Comparison of ENCODE assay signal across 8 mouse cellular contexts in the genomic region with DNA sequence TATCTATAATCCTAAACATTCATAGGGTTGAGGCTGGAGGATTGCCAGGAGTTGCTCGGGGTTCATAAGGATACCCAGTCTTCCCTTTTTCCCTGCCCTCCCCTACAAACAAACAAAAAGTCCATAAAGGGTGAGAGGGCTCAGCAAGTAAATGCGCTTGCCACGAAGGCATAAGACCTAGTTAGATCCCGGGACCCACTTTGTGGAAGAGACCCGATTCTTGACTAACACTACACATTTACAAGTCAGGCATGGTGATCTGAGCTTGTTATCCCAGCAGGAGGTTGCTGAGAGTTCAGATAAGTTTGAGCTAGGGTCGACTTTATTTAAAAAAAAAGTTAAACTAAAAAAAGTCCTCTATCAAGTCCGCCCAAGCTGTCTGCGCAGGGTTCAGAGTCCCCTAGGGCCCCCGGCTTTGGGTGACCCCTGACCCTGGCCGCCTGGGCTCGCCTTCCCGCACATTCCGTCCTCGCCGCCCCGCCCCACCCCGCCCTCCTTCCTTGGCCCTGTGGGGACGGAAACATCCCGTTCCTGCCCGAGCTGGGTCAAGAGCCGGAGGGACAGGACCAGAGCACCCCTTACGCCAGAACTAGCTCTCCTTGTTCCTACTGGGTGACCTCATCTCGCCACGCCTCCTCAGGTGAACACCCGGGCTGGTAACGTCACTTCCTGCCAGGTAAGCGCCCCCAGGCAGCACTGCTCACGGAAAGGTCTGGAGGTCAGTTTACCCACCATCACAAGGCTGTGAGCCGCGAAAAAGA. TPM values are rescaled to one million over a fixed set of nuclear protein-coding genes. Genes with fewer than 3 reads are reported as not detected.
DNase-seq lines count a peak whose midpoint lies in the region; ATAC-seq and TF ChIP-seq lines count a peak whose summit lies in the region.

No protein-coding gene starts in this region.

- in situ Hi-C loops in CH12.LX (cut with MboI; ENCODE audit: low pct_ligation_motif_present, low pct_unique_long_range_greater_than_20kb, low sequenced_read_pairs) = no loop called here

- H3K4me2 ChIP-seq in CH12.LX (ENCODE audit: insufficient read depth, low read depth, poor library complexity, severe bottlenecking) = peak overlapping the region; percentile 74
- peak overlapping the region; percentile 94 for H3K4me2 ChIP-seq in lung, postnatal 0 days (replicated peaks; ENCODE audit: low read depth, low read length)

- no peak for TF ChIP-seq EP300 in CH12.LX (IDR thresholded peaks at IDR 0.05; ENCODE audit: low read length)
- TF ChIP-seq EP300 in lung, postnatal 0 days (IDR thresholded peaks at IDR 0.05) = peak; percentile 99

- dilution Hi-C loops in CH12.LX (cut with MboI; ENCODE audit: extremely low pct_ligation_motif_present, extremely low pct_unique_long_range_greater_than_20kb, low sequenced_read_pairs) = no loop called here

- no peaks in the 10 kb centered on the region for H3K9me3 ChIP-seq in CH12.LX (replicated peaks; ENCODE audit: low read length)
- H3K9me3 ChIP-seq in lung, postnatal 0 days (ENCODE audit: low read length) = no peaks in the 10 kb centered on the region

- peaks cover 4 to 56% of the 10 kb centered on the region in 2 experiments for H3K4me1 ChIP-seq in CH12.LX (ENCODE audit: control insufficient read depth in 1 of 2, insufficient read depth in 2 of 2)
- H3K4me1 ChIP-seq in bone marrow macrophage, adult 2 months (ENCODE audit: control insufficient read depth, insufficient read depth, low read length) = peaks cover 16% of the 10 kb centered on the region
- peaks cover 14% of the 10 kb centered on the region; the same call in 1 of the 2 replicates for H3K4me1 ChIP-seq in kidney, adult 2 months (ENCODE audit: control insufficient read depth, insufficient read depth, low read length)
- peaks cover 13% of the 10 kb centered on the region; the same call in 1 of the 2 replicates for H3K4me1 ChIP-seq in lung, postnatal 0 days (ENCODE audit: insufficient read depth, low read depth, low read length)
- H3K4me1 ChIP-seq in small intestine, adult 2 months (ENCODE audit: control insufficient read depth, insufficient read depth, insufficient read length, low read length) = peaks cover 9% of the 10 kb centered on the region; the same call in 1 of the 2 replicates

- no peak for DNase-seq in CH12.LX (ENCODE audit: extremely low read depth)
- DNase-seq in heart, adult 18-20 months = peak; percentile 92 to 95
- DNase-seq in kidney, adult 2 months = peak; percentile 97
- peak; percentile 98 for DNase-seq in lung, postnatal 0 days (ENCODE audit: low spot score)
- no peak for DNase-seq in layer of hippocampus, adult 9-11 months
- DNase-seq in right cerebral cortex, postnatal 10 days (ENCODE audit: low spot score in 2 of 2) = no peak

- peak overlapping the region; percentile 21 to 57 (median 26) for H3K4me3 ChIP-seq in CH12.LX (replicated peaks in 1 of 3; ENCODE audit: low read depth in 2 of 3, low read length in 2 of 3, poor library complexity in 1 of 3)
- H3K4me3 ChIP-seq in bone marrow macrophage, adult 2 months (ENCODE audit: insufficient read depth, low read length) = peak overlapping the region; percentile 67
- H3K4me3 ChIP-seq in kidney, adult 2 months (ENCODE audit: insufficient read depth, low read depth, low read length) = peak overlapping the region; percentile 28
- H3K4me3 ChIP-seq in lung, postnatal 0 days (ENCODE audit: low read depth, low read length) = peak overlapping the region; percentile 87
- peak overlapping the region; percentile 52 for H3K4me3 ChIP-seq in small intestine, adult 2 months (ENCODE audit: low read depth, low read length)

- ATAC-seq in lung, postnatal 0 days = peak; percentile 33

- peaks cover 9 to 17% of the 10 kb centered on the region in 2 experiments for H3K36me3 ChIP-seq in CH12.LX (replicated peaks in 1 of 2; ENCODE audit: control insufficient read depth in 1 of 2, insufficient read depth in 1 of 2, low read length in 1 of 2)
- peaks cover 8% of the 10 kb centered on the region for H3K36me3 ChIP-seq in kidney, adult 2 months (ENCODE audit: control insufficient read depth, insufficient read depth, low read length)
- H3K36me3 ChIP-seq in lung, postnatal 0 days (ENCODE audit: insufficient read depth, low read length) = peaks cover 7% of the 10 kb centered on the region; the same call in 1 of the 2 replicates
- H3K36me3 ChIP-seq in small intestine, adult 2 months (ENCODE audit: control insufficient read depth, insufficient read depth, low read length) = peaks cover 18% of the 10 kb centered on the region

- peak overlapping the region; percentile 59 for H3K9ac ChIP-seq in CH12.LX (ENCODE audit: insufficient read depth, low read depth)
- H3K9ac ChIP-seq in lung, postnatal 0 days (replicated peaks; ENCODE audit: low read depth) = peak overlapping the region; percentile 98

- peak; percentile 10; the same call in 1 of the 2 replicates for TF ChIP-seq POLR2A in CH12.LX (IDR thresholded peaks at IDR 0.05; ENCODE audit: low read depth, low read length)
- TF ChIP-seq POLR2A in bone marrow macrophage, adult 2 months (IDR thresholded peaks at IDR 0.05; ENCODE audit: borderline replicate concordance, low read depth, low read length) = no peak
- peak; percentile 88 for TF ChIP-seq POLR2A in kidney, adult 2 months (IDR thresholded peaks at IDR 0.05; ENCODE audit: low read depth, low read length)
- peak; percentile 91 for TF ChIP-seq POLR2A in small intestine, adult 2 months (IDR thresholded peaks at IDR 0.05; ENCODE audit: low read depth, low read length)

- TF ChIP-seq RAD21 in CH12.LX (IDR thresholded peaks at IDR 0.05; ENCODE audit: low read depth, low read length) = no peak

- TF ChIP-seq CTCF in CH12.LX (conservative IDR thresholded peaks at IDR 0.05 in 1 of 2, IDR thresholded peaks at IDR 0.05 in 1 of 2; ENCODE audit: low read depth in 2 of 2, low read length in 2 of 2) = no peak
- no peak for TF ChIP-seq CTCF in bone marrow macrophage, adult 2 months (IDR thresholded peaks at IDR 0.05; ENCODE audit: low read depth, low read length)
- TF ChIP-seq CTCF in kidney, adult 2 months (conservative IDR thresholded peaks at IDR 0.05; ENCODE audit: insufficient read depth, insufficient read length, low read depth, low read length) = 0 out of 2 replicates have a peak, but pooled peaks have one; percentile 11
- TF ChIP-seq CTCF in lung, postnatal 0 days (IDR thresholded peaks at IDR 0.05) = no peak
- 0 out of 2 replicates have a peak, but pooled peaks have one; percentile 2 for TF ChIP-seq CTCF in small intestine, adult 2 months (IDR thresholded peaks at IDR 0.05; ENCODE audit: extremely low read depth, insufficient read length, insufficient replicate concordance, low read depth, low read length)

- H3K27ac ChIP-seq in CH12.LX (ENCODE audit: insufficient read depth, low read depth) = no peak overlapping the region; the same call in 1 of the 2 replicates
- H3K27ac ChIP-seq in bone marrow macrophage, adult 2 months (ENCODE audit: insufficient read depth, low read depth, low read length) = peak overlapping the region; percentile 92
- peak overlapping the region; percentile 99 for H3K27ac ChIP-seq in kidney, adult 2 months (ENCODE audit: insufficient read depth, low read depth, low read length)
- H3K27ac ChIP-seq in lung, postnatal 0 days (ENCODE audit: low read length) = peak overlapping the region; percentile 99
- H3K27ac ChIP-seq in small intestine, adult 2 months (ENCODE audit: insufficient read depth, low read depth, low read length) = peak overlapping the region; percentile 100

- WGBS in kidney, adult 2 months = under 1% methylated on average over 30 of the region's 30 CpGs
- 1% methylated on average over 26 of the region's 30 CpGs for WGBS in lung, postnatal 0 days
- 1% methylated on average over 30 of the region's 30 CpGs for WGBS in small intestine, adult 2 months

- H3K79me2 ChIP-seq in CH12.LX (replicated peaks; ENCODE audit: control insufficient read depth, extremely low read depth, insufficient read depth, poor library complexity, severe bottlenecking) = peaks cover 27% of the 10 kb centered on the region

- no peaks in the 10 kb centered on the region for H3K27me3 ChIP-seq in CH12.LX (replicated peaks)
- H3K27me3 ChIP-seq in kidney, adult 2 months (replicated peaks; ENCODE audit: control insufficient read depth, insufficient read depth, low read length) = no peaks in the 10 kb centered on the region
- no peaks in the 10 kb centered on the region for H3K27me3 ChIP-seq in lung, postnatal 0 days (replicated peaks; ENCODE audit: insufficient read depth, low read length)
- no peaks in the 10 kb centered on the region for H3K27me3 ChIP-seq in small intestine, adult 2 months (ENCODE audit: control insufficient read depth, insufficient read depth, low read length)

RNA-seq across cellular contexts. Expression of a gene that starts 3.8 kb away (rescaled TPM):
- total RNA-seq in CH12.LX (2012; rRNA removed) (3.3 and 4.7 TPM in 2 replicates), CH12.LX (2014; rRNA removed) (0.39 and 0.43 TPM in 2 replicates)
- polyA plus RNA-seq in CH12.LX (2012; ENCODE audit: insufficient read length, low read depth) = 5.2 and 5.5 TPM in 2 replicates
- polyA plus RNA-seq in bone marrow macrophage, adult 2 months (2012; ENCODE audit: insufficient read depth, insufficient read length, missing spikeins) = 11.4 and 14.6 TPM in 2 replicates
- total RNA-seq in heart, adult 18-20 months (2021) = 10 to 100 TPM; 11.3 to 13.4 TPM
- 13.5 and 14.6 TPM in 2 replicates for polyA plus RNA-seq in kidney, adult 2 months (2012; rRNA removed)
- 22.4 and 26.7 TPM in 2 replicates for polyA plus RNA-seq in lung, postnatal 0 days (2015; fragmentation: Nextera tagmentation; extraction: Ambion mirVana)
- 22.9 and 58.2 TPM in 2 replicates for polyA plus RNA-seq in small intestine, adult 2 months (2012; rRNA removed)

RNA-seq across cellular contexts. Expression of a gene that starts 3.9 kb away (rescaled TPM):
- total RNA-seq in CH12.LX (2012; rRNA removed) (2.8 and 3.5 TPM in 2 replicates), CH12.LX (2014; rRNA removed) (1.1 and 1.9 TPM in 2 replicates)
- polyA plus RNA-seq in CH12.LX (2012; ENCODE audit: insufficient read length, low read depth) = 8.9 and 9.9 TPM in 2 replicates
- polyA plus RNA-seq in bone marrow macrophage, adult 2 months (2012; ENCODE audit: insufficient read depth, insufficient read length, missing spikeins) = 110 and 119 TPM in 2 replicates
- 10 to 100 TPM; 18.4 to 27.3 TPM for total RNA-seq in heart, adult 18-20 months (2021)
- 24.6 and 25.5 TPM in 2 replicates for polyA plus RNA-seq in kidney, adult 2 months (2012; rRNA removed)
- 48.3 and 55.7 TPM in 2 replicates for polyA plus RNA-seq in lung, postnatal 0 days (2015; fragmentation: Nextera tagmentation; extraction: Ambion mirVana)
- polyA plus RNA-seq in small intestine, adult 2 months (2012; rRNA removed) = 85.4 and 196 TPM in 2 replicates

RNA-seq across cellular contexts. Expression of a gene that starts 16.3 kb away (rescaled TPM):
- total RNA-seq in CH12.LX (2012; rRNA removed) (23.5 and 27.8 TPM in 2 replicates), CH12.LX (2014; rRNA removed) (19.4 and 19.8 TPM in 2 replicates)
- polyA plus RNA-seq in CH12.LX (2012; ENCODE audit: insufficient read length, low read depth) = 25.4 and 26.9 TPM in 2 replicates
- 12.5 and 13.9 TPM in 2 replicates for polyA plus RNA-seq in bone marrow macrophage, adult 2 months (2012; ENCODE audit: insufficient read depth, insufficient read length, missing spikeins)
- 10 to 100 TPM; 21.8 TPM for total RNA-seq in heart, adult 18-20 months (2021)
- 71.9 and 72.1 TPM in 2 replicates for polyA plus RNA-seq in kidney, adult 2 months (2012; rRNA removed)
- 29.9 and 30.2 TPM in 2 replicates for polyA plus RNA-seq in lung, postnatal 0 days (2015; fragmentation: Nextera tagmentation; extraction: Ambion mirVana)
- polyA plus RNA-seq in small intestine, adult 2 months (2012; rRNA removed) = 36.5 and 58.0 TPM in 2 replicates

RNA-seq across cellular contexts. Expression of a gene that starts 16.6 kb away (rescaled TPM):
- 45.9 and 71.0 TPM in 2 replicates for total RNA-seq in CH12.LX (2012; rRNA removed)
- total RNA-seq in CH12.LX (2014; rRNA removed) = 42.2 and 57.8 TPM in 2 replicates
- polyA plus RNA-seq in CH12.LX (2012; ENCODE audit: insufficient read length, low read depth) = 105 and 151 TPM in 2 replicates
- polyA plus RNA-seq in bone marrow macrophage, adult 2 months (2012; ENCODE audit: insufficient read depth, insufficient read length, missing spikeins) = 102 and 123 TPM in 2 replicates
- 10 to 100 TPM; 39.5 to 44.5 TPM for total RNA-seq in heart, adult 18-20 months (2021)
- polyA plus RNA-seq in kidney, adult 2 months (2012; rRNA removed) = 72.6 and 78.4 TPM in 2 replicates
- polyA plus RNA-seq in lung, postnatal 0 days (2015; fragmentation: Nextera tagmentation; extraction: Ambion mirVana) = 49.1 and 55.0 TPM in 2 replicates
- 27.6 and 67.1 TPM in 2 replicates for polyA plus RNA-seq in small intestine, adult 2 months (2012; rRNA removed)

RNA-seq across cellular contexts. Expression of a gene that starts 25.7 kb away (rescaled TPM):
- total RNA-seq in CH12.LX (2012; rRNA removed) (1,915 and 2,040 TPM in 2 replicates), CH12.LX (2014; rRNA removed) (42.7 and 66.7 TPM in 2 replicates)
- 1,205 and 1,254 TPM in 2 replicates for polyA plus RNA-seq in CH12.LX (2012; ENCODE audit: insufficient read length, low read depth)
- 801 and 823 TPM in 2 replicates for polyA plus RNA-seq in bone marrow macrophage, adult 2 months (2012; ENCODE audit: insufficient read depth, insufficient read length, missing spikeins)
- total RNA-seq in heart, adult 18-20 months (2021) = 100 to 1,000 TPM; 517 to 602 TPM
- polyA plus RNA-seq in kidney, adult 2 months (2012; rRNA removed) = 724 and 951 TPM in 2 replicates
- polyA plus RNA-seq in lung, postnatal 0 days (2015; fragmentation: Nextera tagmentation; extraction: Ambion mirVana) = 623 and 695 TPM in 2 replicates
- 877 and 996 TPM in 2 replicates for polyA plus RNA-seq in small intestine, adult 2 months (2012; rRNA removed)

Comparison
In these comparisons a context has a peak if more than half of its experiments do, and no peak if none do; other contexts are left out.
1. DNase-seq: peak in heart, adult 18-20 months (2 of 2), kidney, adult 2 months (single experiment) and lung, postnatal 0 days (single experiment); none in CH12.LX (single experiment), layer of hippocampus, adult 9-11 months (single experiment) and right cerebral cortex, postnatal 10 days (0 of 2).
2. H3K4me3 ChIP-seq: peak in every context shown above with its lines; median percentile 87 in lung, postnatal 0 days; 67 in bone marrow macrophage, adult 2 months; 52 in small intestine, adult 2 months; 28 in kidney, adult 2 months; 26 in CH12.LX.
3. CTCF ChIP-seq: peak in kidney, adult 2 months (single experiment) and small intestine, adult 2 months (single experiment); none in CH12.LX (0 of 2), bone marrow macrophage, adult 2 months (single experiment) and lung, postnatal 0 days (single experiment).